Mouse (Mus musculus) heart, adult 2 months (tissue): ENCODE results near the gene Gstm5.

Source experiments
- CTCF ChIP-seq: fragments of 200-600 bp; IDR thresholded peaks from 2 replicates; pipeline ENCODE4 v1.8.1; 2022; ENCODE audit warnings: antibody characterized with exemption, mild to moderate bottlenecking, moderate library complexity
- POLR2A ChIP-seq: fragments of 200-500 bp; IDR thresholded peaks from 2 replicates; pipeline ENCODE4 v1.6.1; 2011; ENCODE audit warnings: mild to moderate bottlenecking, low read depth, low read length, control low read depth; ENCODE audit not compliant: insufficient read depth

DNA sequence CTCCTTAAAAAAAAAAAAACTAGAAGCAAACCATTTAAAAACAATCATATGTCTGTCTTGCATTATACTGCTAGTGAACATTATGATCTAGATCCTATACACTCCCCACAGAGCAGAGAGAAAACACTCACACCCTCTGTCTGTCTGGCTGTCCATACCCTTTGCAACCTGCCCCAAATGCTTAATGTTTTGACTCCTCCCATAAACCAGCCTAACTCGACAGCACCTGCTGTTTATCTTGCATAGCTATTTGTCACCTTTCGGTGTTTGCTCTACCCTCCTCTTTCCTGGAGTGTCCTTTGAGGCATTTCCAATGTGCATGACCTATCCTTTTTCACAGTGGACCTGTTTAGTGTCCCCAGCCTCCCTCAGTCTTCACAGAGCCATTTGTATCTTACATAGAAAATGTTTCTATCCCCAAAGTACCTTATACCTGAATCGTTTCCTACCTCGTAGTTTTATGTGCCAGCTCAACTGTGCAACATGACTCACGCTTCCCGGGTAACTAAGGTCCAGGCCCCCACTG, 364 bp upstream of the Gstm5 start:
- TF ChIP-seq CTCF (no peak), POLR2A (no peak)
